Mouse (Mus musculus) layer of hippocampus, adult 11-12 months (tissue): ENCODE measurements around the gene Selplg.

Source experiments
- DNase-seq: peaks from one replicate; pipeline ENCODE4 v3.0.0; 2022; ENCODE audit warnings: low spot score

Gene Selplg

DNA sequence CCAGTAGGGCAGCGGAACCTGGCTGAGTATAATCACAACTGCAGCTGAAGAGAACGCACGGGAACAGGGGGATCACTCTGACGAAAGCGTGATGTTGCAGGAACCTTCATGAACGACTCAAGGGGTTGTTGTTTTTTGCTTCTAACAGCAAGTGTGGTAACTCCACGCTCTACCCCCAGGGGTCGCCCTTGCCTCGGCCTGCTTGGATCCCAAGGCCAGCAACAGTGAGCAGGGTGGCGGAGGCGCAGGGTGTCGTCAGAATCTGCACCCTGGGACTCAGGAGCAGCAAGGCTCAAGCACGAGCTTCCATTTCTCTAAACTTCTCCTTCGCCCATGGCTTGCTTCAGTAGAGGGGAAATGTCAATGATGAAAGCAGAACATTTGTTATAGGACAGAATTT, 22.1 kb upstream of the Selplg start:
- DNase-seq: peak; percentile 90

DNA sequence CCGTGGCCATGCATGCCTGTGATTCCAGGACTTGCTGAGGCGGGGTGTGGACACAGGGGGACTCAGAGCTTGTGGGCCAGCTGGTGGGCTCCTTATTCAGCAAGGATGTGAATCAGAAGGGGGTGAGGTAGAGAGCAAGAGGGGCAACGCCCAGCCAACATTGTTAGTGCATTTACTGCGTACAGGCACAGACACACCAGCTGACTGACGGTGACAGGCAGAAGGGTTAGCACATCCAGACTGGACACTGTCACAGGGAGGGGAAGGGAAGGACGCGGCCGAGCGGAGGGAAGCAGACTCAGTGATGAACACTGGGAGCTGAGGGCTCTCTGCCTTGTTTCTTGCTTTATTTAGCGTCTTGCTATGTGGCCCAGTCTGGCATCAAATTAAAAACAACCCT, 21.1 kb upstream of the Selplg start:
- DNase-seq: no peak

DNA sequence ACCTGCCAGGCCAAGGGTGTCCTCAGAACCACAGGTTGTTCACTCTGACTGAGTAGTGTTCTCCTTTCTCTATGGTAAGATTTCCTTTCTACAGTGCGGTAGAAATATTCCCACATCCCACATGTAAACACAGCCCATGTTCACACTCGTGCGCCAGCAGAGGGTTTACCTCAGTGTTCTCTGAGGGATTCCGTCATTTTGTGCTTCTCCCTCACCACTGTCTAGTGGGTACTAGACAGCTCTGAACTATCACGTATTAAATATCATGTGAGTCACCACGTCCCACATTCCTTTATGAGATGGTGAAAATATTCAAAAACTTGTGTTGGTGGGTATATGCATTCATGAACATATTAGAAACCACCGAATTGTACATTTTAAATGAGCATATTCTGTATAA, 20.0 kb upstream of the Selplg start:
- DNase-seq: no peak

DNA sequence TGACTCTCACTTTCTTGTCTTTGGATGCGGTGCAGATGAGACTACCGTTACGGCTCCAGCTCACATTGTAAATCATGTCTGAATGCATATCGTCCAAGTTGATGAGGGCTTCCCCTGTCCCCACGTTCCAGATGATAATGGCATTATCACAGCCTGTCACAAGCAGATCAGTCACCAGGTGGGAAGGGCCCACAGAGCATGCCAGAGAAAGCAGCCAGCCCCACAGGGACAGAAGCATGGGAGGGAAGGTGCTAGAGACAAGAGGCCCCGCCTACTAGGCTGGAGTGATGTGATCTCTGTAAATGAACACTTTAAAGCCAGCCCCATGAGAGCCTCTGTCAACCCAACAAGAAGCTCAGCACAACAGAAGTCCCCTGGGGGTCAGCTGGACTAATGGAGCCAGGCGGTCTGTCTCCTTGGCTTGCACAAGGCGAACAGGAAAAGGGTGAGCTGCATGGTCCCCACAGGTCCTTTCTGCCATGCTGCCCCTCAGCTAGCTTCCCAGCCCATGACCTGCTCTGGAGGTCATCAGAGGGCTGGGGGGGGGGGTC, 18.3 kb upstream of the Selplg start:
- no peak for DNase-seq

DNA sequence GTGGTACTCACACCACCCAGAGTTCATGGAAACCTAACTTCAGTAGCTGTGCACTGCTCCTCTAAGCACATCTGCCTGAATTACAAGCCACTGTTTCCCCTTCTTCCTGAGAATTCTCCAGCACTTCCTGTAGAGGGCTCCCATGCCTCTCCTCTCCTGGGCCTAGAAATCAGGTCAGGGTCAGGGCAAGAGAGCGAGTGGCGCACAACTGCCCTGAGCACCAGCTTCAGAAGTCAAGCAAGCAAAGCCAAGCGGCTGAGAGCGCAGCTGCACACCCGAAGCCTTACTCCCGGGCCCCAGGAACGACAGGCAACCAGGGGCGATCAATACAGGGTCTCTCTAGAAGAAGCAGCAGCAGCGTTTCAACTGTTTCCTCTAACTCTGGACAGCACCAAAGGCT, 15.2 kb upstream of the Selplg start:
- no peak for DNase-seq

DNA sequence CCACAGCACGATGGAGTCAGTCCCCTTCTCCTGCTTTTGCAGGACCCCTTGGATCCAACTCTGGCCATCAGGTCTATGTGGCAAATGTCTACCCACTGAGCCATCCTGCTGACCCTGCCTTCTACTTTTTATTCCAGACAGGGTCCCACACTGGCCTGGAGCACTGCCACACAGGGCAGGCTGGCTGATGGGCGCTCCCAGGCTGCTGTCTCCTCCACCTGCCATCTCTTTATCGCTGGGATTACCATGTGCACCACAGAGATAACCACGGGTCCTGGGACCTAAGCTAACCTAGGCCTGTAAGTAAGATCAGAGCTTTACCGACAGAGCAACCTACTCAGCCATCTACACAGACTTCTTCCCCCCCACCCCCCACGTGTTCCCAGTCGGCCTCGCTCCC, 14.2 kb upstream of the Selplg start:
- DNase-seq: no peak

DNA sequence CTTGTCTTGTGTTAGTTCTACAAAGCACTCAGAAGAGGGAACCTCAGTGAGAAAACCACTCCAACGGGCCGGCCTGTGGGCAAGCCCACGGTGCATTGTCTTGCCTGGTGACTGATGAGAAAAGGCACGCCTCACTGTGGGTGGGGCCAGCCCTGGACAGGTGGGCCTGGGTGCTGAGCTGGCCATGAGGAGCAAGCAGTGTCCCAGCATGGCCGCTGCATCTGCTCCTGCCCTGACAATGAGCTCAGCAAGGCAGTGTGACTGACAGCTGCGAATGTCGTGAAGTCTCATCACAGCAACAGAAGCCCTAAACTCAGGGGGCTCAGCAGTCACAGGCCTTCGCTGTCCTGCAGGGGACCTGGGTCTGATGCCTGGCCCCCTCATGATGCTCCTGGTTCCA, 13.2 kb upstream of the Selplg start:
- DNase-seq: no peak

DNA sequence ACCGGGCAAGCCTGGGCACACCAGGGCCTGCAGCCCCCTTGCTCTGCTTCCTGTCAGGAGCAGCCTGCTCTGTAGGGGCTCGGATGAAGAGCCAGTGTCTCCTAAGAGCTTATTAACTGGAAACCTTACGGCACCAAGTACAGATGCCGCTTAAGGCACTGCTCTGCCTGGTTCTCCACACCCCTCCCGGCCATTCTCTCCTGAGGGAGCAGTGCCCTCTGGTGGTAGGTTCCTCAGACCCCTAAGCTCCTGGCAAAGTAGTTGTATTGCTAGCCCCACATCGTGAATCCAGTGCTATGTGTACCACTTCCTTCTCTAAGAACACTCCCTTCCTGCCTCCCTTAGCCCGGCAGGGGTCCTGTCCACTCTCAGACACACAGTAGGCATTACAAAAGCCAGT, 12.3 kb upstream of the Selplg start:
- DNase-seq: peak; percentile 75

DNA sequence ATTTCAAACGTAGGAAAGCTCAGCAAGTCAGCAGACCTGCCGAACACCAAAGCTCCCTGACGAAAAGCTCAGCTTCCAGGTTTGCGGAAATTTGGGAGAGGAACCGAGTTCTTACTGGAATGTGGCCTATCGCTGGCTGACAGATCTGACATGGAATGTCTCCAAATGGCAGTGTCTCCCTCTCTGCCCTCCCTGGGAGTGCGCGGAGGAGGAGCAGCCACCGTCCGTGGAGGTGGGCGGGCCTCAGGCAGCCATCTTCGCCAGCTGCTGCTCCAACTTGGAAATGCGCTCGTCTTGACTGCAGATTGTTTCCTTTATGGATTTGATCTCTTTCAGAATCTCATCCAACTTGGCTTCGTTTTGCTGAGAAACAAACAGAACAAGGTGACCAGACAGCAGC, 11.7 kb upstream of the Selplg start:
- DNase-seq: no peak

DNA sequence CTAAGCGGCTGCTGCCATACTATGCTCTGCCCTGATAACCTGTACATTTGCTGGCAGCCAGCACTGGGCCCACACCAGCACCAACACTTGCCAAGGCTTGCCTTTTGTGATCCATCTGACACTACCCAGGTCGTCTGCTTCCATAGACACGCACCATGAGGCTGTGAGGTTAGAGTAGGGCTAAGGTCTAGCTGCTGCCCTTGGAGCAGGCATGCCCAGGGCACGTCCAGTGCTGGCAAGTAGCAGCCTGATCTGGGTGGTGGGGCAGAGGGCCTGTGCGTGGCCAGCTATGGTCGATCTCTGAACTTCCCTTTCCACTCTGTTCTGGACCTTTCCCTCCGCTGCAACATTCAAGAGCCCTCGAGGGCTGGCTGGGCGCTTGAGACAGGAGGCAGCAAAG, 10.5 kb upstream of the Selplg start:
- DNase-seq: peak; percentile 57

DNA sequence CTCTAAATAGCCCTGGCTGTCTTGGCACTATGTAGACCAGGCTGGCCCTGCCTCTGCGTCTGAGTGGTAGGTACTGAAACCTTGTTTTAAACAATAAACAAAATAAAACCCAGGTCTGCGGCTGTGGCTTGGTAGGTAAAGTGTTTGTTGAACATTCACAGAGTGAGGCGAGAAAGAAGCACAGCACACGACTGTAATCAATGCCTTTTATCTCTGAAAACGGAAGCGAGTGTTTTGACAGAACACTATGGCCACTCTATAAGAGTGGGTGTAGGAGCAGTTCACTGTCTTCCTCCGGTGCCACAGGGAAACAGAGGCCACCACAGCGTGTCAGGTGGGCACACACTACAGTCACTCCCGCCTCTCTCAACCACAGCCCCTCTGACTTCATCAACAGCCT, 9.8 kb upstream of the Selplg start:
- DNase-seq: no peak

DNA sequence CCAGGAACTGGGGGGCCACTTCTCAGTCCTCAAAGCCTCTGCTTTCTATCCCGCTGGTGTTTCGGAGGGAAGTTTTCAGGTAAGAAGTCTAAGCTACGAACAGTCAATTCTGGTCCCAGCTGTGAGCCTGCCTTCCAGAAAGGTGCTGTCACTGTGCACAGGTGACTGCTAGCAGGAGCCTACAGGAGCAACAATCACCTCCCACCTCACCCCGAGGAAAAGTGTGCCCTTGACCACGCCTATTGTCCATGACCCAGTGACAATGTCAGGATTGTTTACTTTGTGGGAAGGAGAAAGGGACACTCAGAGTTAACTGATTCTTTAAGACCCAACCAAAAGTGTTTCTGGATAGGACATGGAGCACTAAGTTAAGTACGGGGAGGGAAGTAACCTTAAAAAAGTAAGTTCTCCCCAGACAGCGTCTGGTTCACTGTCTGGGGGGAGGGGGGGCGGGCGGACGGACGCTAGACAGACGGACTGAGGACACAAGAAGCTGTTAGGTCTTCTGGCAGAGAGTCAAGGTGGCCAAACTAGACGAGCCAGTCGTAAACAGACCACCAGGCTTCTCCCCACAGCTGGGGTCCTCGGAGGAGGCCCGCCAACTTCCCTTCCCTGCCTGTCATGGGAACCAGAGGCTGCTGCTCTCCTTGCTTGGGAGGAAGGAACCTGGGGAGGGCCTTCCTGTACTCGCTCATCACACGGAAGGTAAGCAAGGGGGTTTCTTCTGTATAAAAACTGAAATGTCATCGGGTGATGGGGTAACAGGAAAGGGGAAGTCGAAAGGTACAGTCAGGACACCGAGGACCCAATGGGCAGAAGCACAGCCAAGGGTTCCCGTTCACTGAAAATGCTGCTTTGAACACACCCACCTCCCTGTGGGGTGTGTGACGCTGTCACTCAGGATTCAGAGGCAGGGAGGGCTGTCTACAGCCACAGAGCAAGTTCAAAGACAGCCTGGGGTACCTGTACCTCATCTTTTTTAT, 9.1 kb upstream of the Selplg start:
- DNase-seq: no peak

DNA sequence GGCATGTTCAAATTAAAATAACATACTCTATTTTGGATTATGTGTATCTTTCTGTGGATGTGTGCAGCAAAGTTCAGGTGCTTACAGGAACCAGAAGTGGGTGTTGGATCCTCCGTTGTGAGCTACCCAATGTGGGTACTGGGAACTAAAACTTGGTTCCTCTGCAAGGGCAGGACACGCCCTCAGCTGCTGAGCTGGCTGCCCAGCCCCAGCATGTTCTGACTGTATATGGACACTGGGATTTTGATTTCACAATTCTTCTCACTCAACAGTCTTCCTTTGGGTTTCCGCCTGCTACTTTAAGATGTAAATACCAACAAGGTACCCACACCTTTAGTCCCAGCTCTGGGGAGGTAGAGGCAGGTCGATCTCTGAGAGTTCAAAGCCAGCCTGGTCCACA, 8.0 kb upstream of the Selplg start:
- no peak for DNase-seq

DNA sequence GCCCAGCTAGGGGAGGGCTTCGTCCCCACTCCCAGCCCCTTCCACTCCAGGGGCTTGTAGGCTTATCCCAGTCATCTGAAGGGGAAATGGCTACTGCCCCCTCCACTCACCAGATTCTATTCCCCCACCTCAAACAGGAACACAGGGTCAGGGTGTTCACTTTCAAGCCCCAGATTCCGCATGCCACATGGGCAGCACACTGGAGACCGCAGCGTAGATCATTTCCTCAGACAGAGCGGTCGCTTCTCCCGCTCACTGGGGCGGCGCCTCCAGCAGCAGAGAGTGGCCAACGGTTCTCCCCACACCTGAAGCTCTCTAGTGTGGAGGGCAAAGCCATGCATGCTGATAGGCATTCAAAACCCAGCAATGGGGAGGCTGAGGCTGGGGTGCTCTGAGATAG, 4.5 kb upstream of the Selplg start:
- DNase-seq: peak; percentile 43

DNA sequence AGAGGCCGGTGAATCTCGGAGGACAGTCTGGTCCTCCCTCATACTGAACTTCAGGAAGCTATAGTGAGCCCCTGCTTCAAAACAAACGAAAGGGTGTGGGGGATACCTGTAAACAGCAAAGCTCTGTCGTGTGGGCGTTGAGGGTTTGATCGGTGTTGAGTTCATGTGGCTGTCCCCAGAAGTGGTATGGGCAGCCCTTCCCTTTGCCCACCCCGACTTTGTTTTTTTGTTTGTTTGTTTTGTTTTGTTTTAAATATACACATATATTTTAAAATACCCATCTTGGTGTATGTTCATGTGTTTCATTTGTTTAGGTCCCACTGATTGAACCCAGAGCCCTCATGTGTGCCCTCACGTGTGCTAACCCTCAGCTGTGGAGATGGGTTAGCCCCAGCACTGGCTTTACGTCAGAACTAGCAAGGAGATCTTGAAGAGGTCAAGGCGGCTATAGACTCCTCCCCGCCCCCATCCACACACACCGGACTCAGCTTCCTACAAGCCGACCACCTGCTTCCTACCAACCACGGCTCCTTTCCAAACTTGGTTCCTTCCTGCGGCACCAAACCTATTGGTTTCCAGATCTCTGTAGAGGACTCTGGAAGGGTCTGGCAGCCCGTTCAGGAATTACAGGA, 988 bp upstream of the Selplg start:
- no peak for DNase-seq

DNA sequence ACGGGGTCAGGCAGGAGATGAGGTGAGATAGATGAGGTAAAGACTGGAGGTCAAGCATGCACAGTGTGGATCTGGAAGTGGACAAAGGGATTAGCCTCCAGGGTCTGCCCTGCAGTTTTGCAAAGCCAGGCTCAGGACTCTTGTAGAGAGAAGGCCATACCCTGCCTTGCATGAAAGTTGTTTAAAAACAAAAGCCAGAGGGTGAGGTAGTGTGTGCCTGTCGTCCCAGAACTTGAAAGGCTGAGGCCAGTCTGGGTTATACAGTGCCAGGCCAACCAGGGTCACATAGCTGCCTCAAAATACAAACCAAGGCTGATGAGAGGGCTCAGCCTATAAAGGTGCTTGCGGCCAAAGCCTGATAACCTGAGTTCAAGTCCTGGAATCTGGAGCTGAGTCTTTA, 703 bp downstream of the Selplg start:
- DNase-seq: no peak

DNA sequence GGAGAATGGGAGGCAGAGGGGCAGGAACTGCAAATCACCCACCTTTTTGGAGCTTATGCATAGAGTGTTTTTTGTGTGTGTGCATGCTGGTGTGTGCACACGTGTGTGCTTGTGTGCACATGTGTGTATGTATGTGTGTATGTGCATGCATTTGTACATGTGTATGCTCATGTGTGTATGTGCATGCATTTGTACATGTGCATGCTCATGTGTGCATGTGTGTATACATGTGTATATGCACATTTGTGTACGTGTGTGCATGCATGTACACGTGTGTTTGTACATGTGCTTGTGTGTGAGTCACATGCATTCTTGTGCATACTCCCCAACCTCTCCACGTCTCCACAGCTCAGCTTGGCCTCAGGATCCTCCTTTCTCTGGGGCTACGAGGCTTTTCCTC, 1.6 kb downstream of the Selplg start:
- no peak for DNase-seq

DNA sequence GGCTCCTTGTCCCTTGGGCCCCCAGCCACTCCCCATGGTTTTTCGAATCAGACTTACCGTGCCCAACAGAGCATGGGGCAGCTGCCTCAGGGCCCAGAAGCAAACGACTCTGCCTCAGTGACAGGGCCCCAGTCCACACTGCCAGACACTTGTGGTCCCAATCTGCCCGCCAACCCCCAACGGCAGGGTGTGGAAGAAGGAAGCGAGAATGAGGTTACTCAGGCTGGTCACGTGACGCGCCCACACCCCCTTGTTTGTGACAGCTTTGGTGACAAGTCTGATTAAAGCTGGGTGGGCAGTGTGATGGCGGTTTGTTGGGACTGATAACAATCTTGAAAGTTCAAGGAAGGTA, 2.2 kb downstream of the Selplg start:
- DNase-seq: peak; percentile 75

DNA sequence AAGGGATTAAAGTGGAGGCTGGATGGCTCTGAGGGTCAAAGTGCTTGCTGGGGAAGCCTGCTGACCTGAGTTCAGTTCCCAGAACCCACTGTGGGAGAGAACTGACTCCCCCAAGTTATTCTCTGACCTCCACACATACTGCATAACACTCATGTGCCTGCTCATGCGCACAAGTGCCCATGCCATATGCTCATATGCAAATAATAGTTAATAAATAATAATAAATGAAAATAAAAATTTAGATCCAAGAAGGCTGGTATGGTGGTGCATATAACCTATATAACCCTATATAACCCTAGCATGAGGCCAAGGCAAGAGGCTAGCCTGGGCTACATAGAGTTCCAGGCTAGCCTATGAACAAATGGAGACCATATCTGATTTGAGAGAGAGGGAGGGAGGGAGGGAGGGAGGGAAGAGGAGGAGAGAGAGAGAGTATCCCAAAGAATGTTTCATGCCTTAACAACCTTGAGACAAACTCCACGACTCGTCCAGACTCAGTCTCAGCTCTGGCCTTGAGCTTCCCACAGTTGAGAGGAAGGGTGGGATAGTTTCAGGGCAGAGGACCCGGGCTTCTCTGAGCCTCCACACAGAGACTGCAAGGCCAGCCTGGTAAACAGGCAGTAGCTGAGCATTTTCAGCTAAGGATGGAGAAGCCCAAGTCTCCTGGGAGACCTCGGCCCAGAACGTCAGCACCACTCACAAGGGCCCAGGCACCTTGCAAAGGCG, 2.7 kb downstream of the Selplg start:
- no peak for DNase-seq

DNA sequence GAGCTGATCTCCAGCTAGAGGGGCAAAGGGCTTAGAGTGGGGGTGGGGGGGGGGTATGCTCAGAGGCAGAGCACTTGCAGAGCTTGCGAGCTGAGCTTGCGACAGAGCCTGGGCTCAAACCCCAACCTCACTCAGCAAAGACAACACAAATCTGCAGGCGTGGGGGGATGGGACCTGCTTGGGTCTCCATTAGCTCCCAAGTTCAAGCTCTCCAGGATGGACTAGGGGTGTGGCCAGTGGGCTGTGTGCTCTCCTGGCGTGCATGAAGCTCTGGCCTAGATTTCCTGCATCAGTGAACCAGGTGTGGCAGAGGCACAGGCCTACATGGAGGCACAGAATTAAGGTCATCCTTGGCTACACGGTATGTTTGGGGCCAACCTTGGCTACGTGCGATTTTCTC, 4.0 kb downstream of the Selplg start:
- no peak for DNase-seq

DNA sequence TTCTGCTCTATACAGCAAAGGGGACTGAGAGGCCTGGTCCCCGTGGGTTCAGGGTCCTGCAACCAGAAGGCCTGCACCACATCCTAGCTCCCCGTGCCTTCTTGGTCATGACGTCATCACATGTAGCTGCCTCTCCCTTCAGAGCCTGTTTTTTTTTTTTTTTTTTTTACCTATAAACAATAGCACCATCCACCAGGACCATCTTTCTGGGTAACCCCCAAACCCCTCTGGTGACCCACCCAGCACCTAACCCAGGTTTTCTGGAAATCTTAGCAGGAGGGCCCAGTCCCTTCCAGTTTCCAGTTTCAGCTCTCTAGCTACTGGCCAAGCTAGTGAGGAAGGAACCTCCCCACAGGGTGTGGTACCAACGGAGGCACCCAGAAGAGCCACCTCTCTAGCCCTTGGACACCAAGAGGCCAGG, 4.4 kb downstream of the Selplg start:
- DNase-seq: no peak

DNA sequence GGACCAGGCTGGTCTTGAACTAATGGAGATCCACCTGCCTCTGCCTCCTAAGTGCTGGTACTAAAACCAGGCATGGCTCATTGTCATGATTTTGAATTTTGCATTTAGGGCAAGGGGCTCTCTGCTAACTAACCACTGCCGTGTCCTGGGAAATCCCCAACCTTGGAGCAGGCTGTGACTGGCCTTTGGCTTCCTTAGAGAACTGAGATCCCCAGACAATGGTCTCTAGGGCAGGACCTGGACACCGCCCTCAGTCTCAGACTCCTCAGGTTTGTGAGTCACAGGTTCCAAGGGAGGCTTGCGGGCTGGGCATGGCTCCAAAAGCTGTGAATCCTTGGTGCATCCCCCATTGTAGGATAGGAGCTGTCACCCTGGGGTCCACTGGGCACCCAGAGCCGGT, 5.8 kb downstream of the Selplg start:
- DNase-seq: no peak

DNA sequence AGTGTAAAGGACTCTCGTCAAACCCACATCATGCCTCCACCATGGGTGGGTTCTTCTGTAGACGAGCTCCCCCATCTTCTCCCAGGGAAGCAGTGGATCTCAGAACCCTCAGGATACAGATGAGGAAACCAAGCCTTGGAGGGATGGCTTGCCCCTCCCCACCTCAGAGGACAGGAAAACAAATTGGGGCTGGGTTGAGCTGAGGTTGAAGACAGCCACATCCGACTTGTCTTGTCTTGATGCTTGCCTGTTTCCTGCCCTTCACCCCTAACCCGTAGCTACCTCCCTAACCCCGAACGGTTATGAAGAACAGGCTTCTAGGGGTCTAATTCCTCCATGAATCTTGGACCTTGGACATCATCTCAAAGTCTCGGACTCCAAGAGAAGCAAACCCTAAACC, 6.9 kb downstream of the Selplg start:
- no peak for DNase-seq
